Mouse (Mus musculus): ENCODE results near the gene Tbc1d10b.
"Not testable (repeated sequence)": the region's sequence is repeated elsewhere in the genome, so short reads cannot be mapped to it uniquely, and the experiment has no call there.

Gene Tbc1d10b

GRCm38 (mm10) chr7:127208295-127208552 lies at the start of gene Tbc1d10b:
Gene Tbc1d10b (minus strand): TSS chr7:127208468.
- DNase-seq (ENCODE audit: low spot score in 2 of 2): no peak

- no peak for DNase-seq (ENCODE audit: low spot score in 2 of 2)
Observed at GRCm38 (mm10) chr7:127256518-127256917, 48.2 kb upstream of the Tbc1d10b start.

DNA sequence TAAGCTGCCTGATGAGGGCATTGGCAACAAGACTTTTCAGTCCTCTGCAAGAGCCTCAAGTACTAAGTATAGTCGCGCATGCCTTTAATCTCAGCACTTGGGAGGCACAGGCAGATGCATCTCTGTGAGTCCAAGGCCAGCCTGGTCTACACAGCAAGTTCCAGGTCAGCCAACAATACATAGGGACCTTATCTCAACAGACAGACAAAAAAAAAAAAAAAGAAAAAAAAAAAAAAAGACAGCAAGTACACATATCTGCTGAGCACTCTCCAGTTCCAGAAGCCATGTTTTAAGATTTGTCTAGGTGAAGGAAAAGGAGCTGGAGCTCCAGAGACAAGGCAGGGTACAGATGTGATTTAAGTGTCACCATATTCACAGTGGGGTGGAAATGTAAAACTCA lies 47.7 kb upstream of the Tbc1d10b start:
- no peak for DNase-seq (ENCODE audit: low spot score in 2 of 2)

DNA sequence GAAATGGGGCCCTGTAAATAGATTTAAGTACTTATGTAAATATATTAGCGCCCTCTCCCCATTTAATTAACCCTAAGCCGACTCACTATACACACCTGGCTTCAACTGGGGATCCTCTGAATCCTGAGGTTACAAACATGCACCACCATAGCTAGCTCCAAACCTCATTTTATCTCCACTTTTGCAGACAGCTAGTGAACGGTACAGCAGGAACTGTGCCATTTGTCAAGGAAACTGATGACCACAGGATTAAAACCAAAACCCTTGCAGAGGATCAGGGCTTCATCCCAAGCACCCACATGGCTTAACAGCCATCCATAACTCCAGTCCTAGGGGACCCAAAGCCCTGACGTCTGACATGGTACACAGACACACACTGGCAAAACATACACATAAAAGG lies 46.7 kb upstream of the Tbc1d10b start:
- no peak for DNase-seq (ENCODE audit: low spot score in 2 of 2)

DNA sequence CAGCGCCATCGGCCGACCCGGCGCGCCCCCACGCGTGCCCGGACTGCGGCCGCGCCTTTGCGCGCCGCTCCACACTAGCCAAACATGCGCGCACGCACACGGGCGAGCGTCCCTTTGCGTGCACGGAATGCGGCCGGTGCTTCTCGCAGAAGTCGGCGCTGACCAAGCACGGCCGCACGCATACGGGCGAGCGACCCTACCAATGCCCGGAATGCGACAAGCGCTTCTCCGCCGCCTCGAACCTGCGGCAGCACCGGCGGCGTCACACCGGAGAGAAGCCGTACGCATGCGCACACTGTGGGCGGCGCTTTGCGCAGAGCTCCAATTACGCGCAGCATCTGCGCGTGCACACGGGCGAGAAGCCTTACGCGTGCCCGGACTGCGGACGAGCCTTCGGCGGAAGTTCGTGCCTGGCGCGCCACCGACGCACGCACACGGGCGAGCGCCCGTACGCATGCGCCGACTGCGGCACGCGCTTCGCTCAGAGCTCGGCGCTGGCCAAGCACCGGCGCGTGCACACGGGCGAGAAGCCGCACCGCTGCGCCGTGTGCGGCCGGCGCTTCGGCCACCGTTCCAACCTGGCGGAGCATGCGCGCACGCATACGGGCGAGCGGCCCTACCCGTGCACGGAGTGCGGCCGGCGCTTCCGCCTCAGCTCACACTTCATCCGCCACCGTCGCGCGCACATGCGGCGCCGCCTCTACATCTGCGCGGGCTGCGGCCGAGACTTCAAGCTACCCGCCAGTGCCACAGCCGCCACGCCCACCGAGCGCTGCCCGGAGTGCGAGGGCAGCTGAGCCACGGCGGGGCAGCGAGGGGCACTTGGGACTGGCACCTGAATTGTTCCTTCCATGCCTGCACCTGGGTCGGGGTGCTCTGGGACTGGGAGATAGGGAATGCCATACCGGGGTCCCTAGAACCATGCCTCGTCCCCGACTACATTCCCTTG lies 45.8 kb upstream of the Tbc1d10b start:
- DNase-seq (ENCODE audit: low spot score in 2 of 2): peak; percentile 90 to 94

- DNase-seq (ENCODE audit: low spot score in 2 of 2): no peak
Observed at GRCm38 (mm10) chr7:127253341-127253740, 45.1 kb upstream of the Tbc1d10b start.

DNA sequence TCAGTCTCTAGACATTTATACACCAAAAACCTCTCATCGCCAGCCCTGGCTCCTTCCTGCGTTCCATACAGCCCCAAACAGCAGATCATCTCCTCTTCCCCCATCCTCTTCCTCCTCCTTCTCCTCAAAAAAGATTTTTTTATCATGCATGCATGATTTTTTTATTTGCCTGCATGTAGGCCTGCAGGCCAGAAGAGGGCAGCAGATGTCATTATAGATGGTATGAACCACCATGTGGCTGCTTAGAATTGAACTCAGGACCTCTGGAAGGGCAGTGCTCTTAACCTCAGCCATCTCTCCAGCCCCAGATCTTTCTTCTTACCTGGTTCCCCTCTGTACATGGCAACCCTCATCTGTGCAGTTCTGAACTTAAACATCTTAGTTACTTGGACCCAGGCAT lies 44.1 kb upstream of the Tbc1d10b start:
- no peak for DNase-seq (ENCODE audit: low spot score in 2 of 2)

DNA sequence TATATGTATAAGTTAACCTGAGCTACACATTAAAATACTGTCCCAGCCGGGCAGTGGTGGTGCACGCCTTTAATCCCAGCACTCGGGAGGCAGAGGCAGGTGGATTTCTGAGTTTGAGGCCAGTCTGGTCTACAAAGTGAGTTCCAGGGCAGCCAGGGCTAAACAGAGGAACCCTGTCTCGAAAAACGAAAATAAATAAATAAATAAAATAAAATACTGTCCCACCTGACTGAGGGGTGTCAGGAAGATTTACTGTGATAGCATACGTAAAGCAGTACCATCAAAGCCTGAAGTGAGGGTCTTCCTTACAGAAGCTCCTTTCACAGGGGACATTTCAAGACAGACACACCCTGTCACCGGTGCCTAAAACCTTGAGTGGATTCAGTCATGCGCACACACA lies 42.2 kb upstream of the Tbc1d10b start:
- not testable (repeated sequence) for DNase-seq (ENCODE audit: low spot score in 2 of 2)

- DNase-seq (ENCODE audit: low spot score in 2 of 2): no peak
Observed at GRCm38 (mm10) chr7:127244658-127245510, 36.6 kb upstream of the Tbc1d10b start.

- peak; percentile 91 to 94 for DNase-seq (ENCODE audit: low spot score in 2 of 2)
Observed at GRCm38 (mm10) chr7:127243870-127244657, 35.8 kb upstream of the Tbc1d10b start, which contains the start of gene Zfp771. Gene Zfp771 (plus strand): TSS chr7:127244274.

DNA sequence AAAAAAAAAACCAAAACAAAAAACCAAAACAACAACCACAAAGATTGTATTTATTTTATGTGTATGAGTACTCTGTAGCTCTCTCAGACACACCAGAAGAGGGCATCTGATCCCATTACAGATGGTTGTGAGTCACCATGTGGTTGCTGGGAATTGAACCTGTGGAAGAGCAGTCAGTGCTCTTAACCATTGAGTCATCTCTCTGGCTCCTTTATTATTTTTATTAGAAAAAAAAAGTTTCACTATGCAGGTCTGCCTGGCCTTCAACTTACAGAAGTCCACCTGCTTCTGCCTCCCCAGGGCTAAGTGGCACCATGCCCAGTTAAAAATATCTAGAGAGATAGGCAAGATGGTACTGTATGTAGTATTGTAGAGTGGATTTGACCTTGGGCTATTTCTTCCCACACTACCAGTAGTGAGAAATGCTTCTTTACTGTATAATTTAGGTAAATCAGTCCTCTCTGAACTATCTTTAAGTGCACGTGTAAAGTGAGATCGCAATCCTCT lies 35.1 kb upstream of the Tbc1d10b start:
- DNase-seq (ENCODE audit: low spot score in 2 of 2): no peak

DNA sequence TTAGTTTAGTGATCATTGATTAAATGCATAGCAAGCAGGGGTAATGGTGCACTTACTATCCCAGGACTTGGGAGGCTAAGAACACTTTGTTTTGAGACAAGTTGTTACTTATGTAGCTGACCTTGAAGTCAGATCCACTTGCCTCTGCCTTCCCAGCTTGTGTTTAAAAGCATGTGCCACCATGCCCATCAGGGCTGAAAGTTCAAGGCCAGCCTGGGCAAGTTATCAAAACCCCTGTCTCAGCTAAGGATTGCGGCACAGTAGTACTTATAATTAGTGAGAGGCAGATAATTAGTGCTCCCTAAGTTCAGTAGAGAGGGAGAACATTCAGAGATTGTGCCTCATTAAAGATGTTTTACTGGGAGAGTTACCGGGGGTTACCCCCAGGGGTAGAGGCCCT lies 26.5 kb upstream of the Tbc1d10b start:
- DNase-seq (ENCODE audit: low spot score in 2 of 2): no peak

DNA sequence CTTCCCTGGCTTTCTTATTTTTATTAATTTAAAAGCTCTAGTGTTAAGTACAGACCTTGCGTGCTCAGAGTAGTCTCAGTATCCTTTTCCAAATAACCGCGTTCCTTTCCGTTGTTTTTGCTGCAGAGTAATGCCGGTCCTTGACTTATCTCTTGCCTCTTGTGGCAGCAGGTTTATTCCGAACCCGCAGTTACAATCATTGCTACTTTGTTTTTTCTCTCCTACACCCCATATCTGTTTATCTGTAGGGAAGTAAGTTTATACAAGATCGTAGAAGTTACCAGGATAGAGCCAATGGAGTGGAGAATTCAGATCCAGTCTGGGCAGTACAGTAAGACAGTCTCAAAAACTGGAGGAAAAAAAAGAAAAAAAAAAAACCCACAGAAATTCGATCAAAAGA lies 25.5 kb upstream of the Tbc1d10b start:
- no peak for DNase-seq (ENCODE audit: low spot score in 2 of 2)

DNA sequence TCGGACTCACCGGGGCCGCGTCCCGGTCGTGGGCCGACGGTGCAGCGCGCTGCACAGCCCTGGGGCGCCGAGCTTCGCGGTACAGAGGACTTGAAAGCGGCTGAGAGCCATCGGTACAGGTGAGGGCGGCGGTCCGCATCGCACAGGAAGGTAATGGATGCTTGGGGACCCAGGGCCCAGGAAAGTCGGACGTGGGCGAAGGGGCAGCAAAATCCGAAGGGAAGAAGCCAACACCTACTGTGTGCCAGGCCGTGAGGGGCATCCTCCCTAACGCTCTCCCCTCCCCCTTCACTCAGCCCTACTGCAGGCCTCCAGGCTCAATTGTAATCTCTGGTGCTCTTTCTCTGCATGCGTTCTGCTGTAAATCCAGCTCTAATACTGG lies 25.1 kb upstream of the Tbc1d10b start:
- DNase-seq (ENCODE audit: low spot score in 2 of 2): no peak

- DNase-seq (ENCODE audit: low spot score in 2 of 2): peak; percentile 79 to 80
Observed at GRCm38 (mm10) chr7:127232622-127233367, 24.5 kb upstream of the Tbc1d10b start, which contains the start of the genes Zfp553 and Sept1. Gene Zfp553 (plus strand): TSS chr7:127233061. Gene Sept1 (minus strand): TSS chr7:127233130.

DNA sequence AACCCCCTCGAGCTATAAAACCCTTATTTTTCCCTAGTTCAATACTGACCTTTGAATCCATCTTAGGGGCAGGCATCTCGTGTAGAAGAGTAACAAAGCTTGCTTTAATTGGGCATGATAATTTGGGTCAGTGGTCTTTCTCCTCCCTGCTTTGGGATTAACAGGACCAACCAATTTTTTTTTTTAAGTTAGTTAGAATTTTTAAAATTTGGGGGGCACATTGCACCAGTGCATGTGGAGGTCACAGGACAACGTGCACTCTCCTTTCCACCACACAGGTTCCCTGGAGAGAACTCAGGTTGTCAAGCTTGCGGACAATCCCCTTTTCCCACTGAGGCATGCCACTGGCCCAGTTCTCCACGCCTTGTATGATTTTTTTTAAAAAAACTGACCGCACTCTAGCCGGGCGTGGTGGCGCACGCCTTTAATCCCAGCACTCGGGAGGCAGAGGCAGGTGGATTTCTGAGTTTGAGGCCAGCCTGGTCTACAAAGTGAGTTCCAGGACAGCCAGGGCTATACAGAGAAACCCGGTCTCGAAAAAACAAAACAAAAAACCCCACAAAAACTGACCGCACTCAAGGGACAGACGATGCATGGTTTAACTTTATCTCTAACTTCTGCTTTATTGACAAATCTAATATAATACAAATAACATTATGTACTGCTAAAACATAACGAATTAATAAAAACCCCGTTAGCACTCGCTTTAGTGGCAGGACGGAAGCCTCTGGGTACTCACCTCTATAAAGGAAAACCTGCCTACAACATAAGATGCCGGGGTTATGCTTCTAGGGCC lies 23.8 kb upstream of the Tbc1d10b start:
- DNase-seq (ENCODE audit: low spot score in 2 of 2): no peak

- DNase-seq (ENCODE audit: low spot score in 2 of 2): no peak
Observed at GRCm38 (mm10) chr7:127231376-127231775, 23.1 kb upstream of the Tbc1d10b start.

DNA sequence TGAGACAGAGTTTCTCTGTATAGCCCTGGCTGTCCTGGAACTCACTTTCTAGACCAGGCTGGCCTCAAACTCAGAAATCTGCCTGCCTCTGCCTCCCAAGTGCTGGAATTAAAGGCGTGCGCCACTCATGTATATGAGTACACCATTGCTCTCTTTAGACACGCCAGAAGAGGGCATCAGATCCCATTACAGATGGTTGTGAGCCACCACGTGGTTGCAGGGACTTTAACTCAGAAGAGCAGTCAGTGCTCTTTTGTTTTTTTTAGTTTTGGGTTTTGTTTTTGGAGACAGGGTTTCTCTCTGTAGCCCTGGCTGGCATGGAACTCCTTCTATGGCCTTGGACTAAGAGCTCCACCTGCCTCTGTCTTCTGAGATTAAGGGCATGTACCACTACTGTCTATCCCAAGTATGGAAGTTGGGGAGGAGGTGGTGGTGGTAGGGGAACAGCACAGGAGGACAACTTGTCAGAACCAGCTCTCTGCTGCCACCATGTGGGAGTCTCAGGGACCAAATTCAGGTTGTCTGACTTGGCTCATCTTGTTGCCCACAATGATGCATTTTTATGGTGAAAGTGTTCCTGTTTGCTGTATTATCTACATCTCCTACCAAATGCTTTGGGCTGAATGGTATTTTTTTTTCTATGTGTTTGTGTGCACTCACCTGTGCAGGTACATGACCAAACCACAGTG lies 20.5 kb upstream of the Tbc1d10b start:
- DNase-seq (ENCODE audit: low spot score in 2 of 2): peak; percentile 72 to 76
